Mouse (Mus musculus): ENCODE results near the gene Fuca1. TPM values are rescaled to one million over a fixed set of nuclear protein-coding genes. Genes with fewer than 3 reads are reported as not detected.
A peak's percentile ranks its signal among the peaks of the same experiment; 100 is the strongest.
"Not testable (repeated sequence)": the region's sequence is repeated elsewhere in the genome, so short reads cannot be mapped to it uniquely, and the experiment has no call there.

The Fuca1 gene
- polyA plus RNA-seq, 1 experiment = not detected

GRCm38 (mm10) chr4:135971805-135972555, 51.4 kb downstream of the Fuca1 start:
- Histone ChIP-seq H3K4me3 (ENCODE audit: insufficient read depth, low read depth, low read length) (peak overlapping the region; percentile 84), H3K4me1 (ENCODE audit: control insufficient read depth, insufficient read depth, low read length) (peaks cover 20% of the 10 kb centered on the region), H3K27ac (ENCODE audit: insufficient read depth, low read depth, low read length) (no peak overlapping the region)
- 1% methylated on average over 35 of the region's 35 CpGs for WGBS
- no peak for TF ChIP-seq CTCF (IDR thresholded peaks at IDR 0.05; ENCODE audit: insufficient read depth, low read depth, low read length)
- no peak; the same call in 1 of the 2 replicates for TF ChIP-seq POLR2A (IDR thresholded peaks at IDR 0.05; ENCODE audit: insufficient read depth, low read depth, low read length)

GRCm38 (mm10) chr4:135972556-135972906, 52.0 kb downstream of the Fuca1 start, which contains the start of gene Lypla2:
Lypla2 (minus strand) TSS chr4:135972626.
- Histone ChIP-seq H3K27ac (ENCODE audit: insufficient read depth, low read depth, low read length) (peak within 1 kb of the TSS; percentile 64), H3K4me1 (ENCODE audit: control insufficient read depth, insufficient read depth, low read length) (peaks cover 20% of the 10 kb centered on the region), H3K4me3 (ENCODE audit: insufficient read depth, low read depth, low read length) (peak within 1 kb of the TSS; percentile 84)
- WGBS = 1% methylated on average over 19 of the region's 19 CpGs
- TF ChIP-seq CTCF (IDR thresholded peaks at IDR 0.05; ENCODE audit: insufficient read depth, low read depth, low read length) = no peak
- peak; percentile 76; the same call in 1 of the 2 replicates for TF ChIP-seq POLR2A (IDR thresholded peaks at IDR 0.05; ENCODE audit: insufficient read depth, low read depth, low read length)

- TF ChIP-seq CTCF (IDR thresholded peaks at IDR 0.05; ENCODE audit: insufficient read depth, low read depth, low read length) (no peak), POLR2A (IDR thresholded peaks at IDR 0.05; ENCODE audit: insufficient read depth, low read depth, low read length) (no peak)
- WGBS = 45% methylated on average over 13 of the region's 13 CpGs
- Histone ChIP-seq H3K27ac (ENCODE audit: insufficient read depth, low read depth, low read length) (peak overlapping the region; percentile 64), H3K4me3 (ENCODE audit: insufficient read depth, low read depth, low read length) (peak overlapping the region; percentile 84), H3K4me1 (ENCODE audit: control insufficient read depth, insufficient read depth, low read length) (peaks cover 20% of the 10 kb centered on the region)
These were observed 52.6 kb downstream of the Fuca1 start for GRCm38 (mm10) chr4:135972911-135973811.

- H3K4me3 ChIP-seq (ENCODE audit: insufficient read depth, low read depth, low read length) = no peak overlapping the region
- H3K27ac ChIP-seq (ENCODE audit: insufficient read depth, low read depth, low read length) = no peak overlapping the region
- TF ChIP-seq POLR2A (IDR thresholded peaks at IDR 0.05; ENCODE audit: insufficient read depth, low read depth, low read length) (no peak), CTCF (IDR thresholded peaks at IDR 0.05; ENCODE audit: insufficient read depth, low read depth, low read length) (no peak)
- H3K4me1 ChIP-seq (ENCODE audit: control insufficient read depth, insufficient read depth, low read length) = peaks cover 8% of the 10 kb centered on the region
- 94% methylated on average over 12 of the region's 12 CpGs for WGBS
These were observed 55.6 kb downstream of the Fuca1 start for GRCm38 (mm10) chr4:135976146-135976545.

- not testable (repeated sequence) for H3K4me3 ChIP-seq (ENCODE audit: insufficient read depth, low read depth, low read length); H3K4me1 ChIP-seq (ENCODE audit: control insufficient read depth, insufficient read depth, low read length); H3K27ac ChIP-seq (ENCODE audit: insufficient read depth, low read depth, low read length)
- WGBS = 91% methylated on average over 5 of the region's 5 CpGs
These were observed 59.7 kb downstream of the Fuca1 start for GRCm38 (mm10) chr4:135980223-135980622.

GRCm38 (mm10) chr4:135981524-135982063, 61.1 kb downstream of the Fuca1 start:
- Histone ChIP-seq H3K27ac (ENCODE audit: insufficient read depth, low read depth, low read length) (no peak overlapping the region), H3K4me3 (ENCODE audit: insufficient read depth, low read depth, low read length) (no peak overlapping the region), H3K4me1 (ENCODE audit: control insufficient read depth, insufficient read depth, low read length) (peaks cover 3% of the 10 kb centered on the region)
- TF ChIP-seq CTCF (IDR thresholded peaks at IDR 0.05; ENCODE audit: insufficient read depth, low read depth, low read length) (no peak), POLR2A (IDR thresholded peaks at IDR 0.05; ENCODE audit: insufficient read depth, low read depth, low read length) (no peak)
- WGBS = 29% methylated on average over 7 of the region's 7 CpGs

- Histone ChIP-seq H3K27ac (ENCODE audit: insufficient read depth, low read depth, low read length) (no peak overlapping the region), H3K4me1 (ENCODE audit: control insufficient read depth, insufficient read depth, low read length) (peaks cover 5% of the 10 kb centered on the region), H3K4me3 (ENCODE audit: insufficient read depth, low read depth, low read length) (no peak overlapping the region)
- TF ChIP-seq POLR2A (IDR thresholded peaks at IDR 0.05; ENCODE audit: insufficient read depth, low read depth, low read length) = no peak
- no peak for TF ChIP-seq CTCF (IDR thresholded peaks at IDR 0.05; ENCODE audit: insufficient read depth, low read depth, low read length)
- 82% methylated on average over 5 of the region's 5 CpGs for WGBS
These were observed 64.0 kb downstream of the Fuca1 start for GRCm38 (mm10) chr4:135984556-135984955.

- Histone ChIP-seq H3K4me3 (ENCODE audit: insufficient read depth, low read depth, low read length) (no peak overlapping the region), H3K4me1 (ENCODE audit: control insufficient read depth, insufficient read depth, low read length) (peaks cover 5% of the 10 kb centered on the region), H3K27ac (ENCODE audit: insufficient read depth, low read depth, low read length) (no peak overlapping the region)
- TF ChIP-seq POLR2A (IDR thresholded peaks at IDR 0.05; ENCODE audit: insufficient read depth, low read depth, low read length) (no peak), CTCF (IDR thresholded peaks at IDR 0.05; ENCODE audit: insufficient read depth, low read depth, low read length) (no peak)
- 91% methylated on average over 5 of the region's 5 CpGs for WGBS
These were observed 64.7 kb downstream of the Fuca1 start for GRCm38 (mm10) chr4:135985193-135985592.

GRCm38 (mm10) chr4:135985769-135986168, 65.2 kb downstream of the Fuca1 start:
- H3K4me3 ChIP-seq (ENCODE audit: insufficient read depth, low read depth, low read length) = no peak overlapping the region
- H3K4me1 ChIP-seq (ENCODE audit: control insufficient read depth, insufficient read depth, low read length) = peaks cover 5% of the 10 kb centered on the region
- 85% methylated on average over 7 of the region's 7 CpGs for WGBS
- TF ChIP-seq CTCF (IDR thresholded peaks at IDR 0.05; ENCODE audit: insufficient read depth, low read depth, low read length) (no peak), POLR2A (IDR thresholded peaks at IDR 0.05; ENCODE audit: insufficient read depth, low read depth, low read length) (no peak)
- no peak overlapping the region for H3K27ac ChIP-seq (ENCODE audit: insufficient read depth, low read depth, low read length)
